Mouse (Mus musculus) kidney, postnatal 0 days (tissue): ENCODE measurements around the gene Pde4d. TPM values are rescaled to one million over a fixed set of nuclear protein-coding genes. Genes with fewer than 3 reads are reported as not detected.

Source experiments
- ATAC-seq: fragments of 200-750 bp; cut with Nextera tagmentation; replicated peaks from 2 replicates; pipeline ENCODE4 v1.8.0; 2017; ENCODE audit warnings: low read depth, moderate number of reproducible peaks, moderate TSS enrichment, moderate library complexity; ENCODE audit not compliant: low FRiP score
- DNase-seq: peaks from one replicate; pipeline ENCODE4 v3.0.0-alpha.2; 2016; ENCODE audit warnings: low spot score
- H3K27ac ChIP-seq: fragments of 300-500 bp; sonication (generic); 2 replicates; pipeline ENCODE4 v1.5.1; 2014; ENCODE audit warnings: mild to moderate bottlenecking
- H3K27me3 ChIP-seq: fragments of 300-500 bp; sonication (generic); 2 replicates; pipeline ENCODE4 v1.6.1; 2014; ENCODE audit warnings: low read length, mixed read lengths; ENCODE audit not compliant: insufficient read depth
- H3K36me3 ChIP-seq: fragments of 300-500 bp; sonication (generic); 2 replicates; pipeline ENCODE4 v1.6.1; 2014; ENCODE audit warnings: low read length, mixed read lengths; ENCODE audit not compliant: insufficient read depth
- H3K4me1 ChIP-seq: fragments of 300-500 bp; sonication (generic); replicated peaks from 2 replicates; pipeline ENCODE4 v1.6.1; 2014; ENCODE audit warnings: antibody characterized with exemption, low read length, mixed read lengths; ENCODE audit not compliant: insufficient read depth
- H3K4me2 ChIP-seq: fragments of 300-500 bp; sonication (generic); 2 replicates; pipeline ENCODE4 v1.6.1; 2014; ENCODE audit warnings: mild to moderate bottlenecking, low read length, moderate library complexity, mixed read lengths
- H3K4me3 ChIP-seq: fragments of 300-500 bp; sonication (generic); replicated peaks from 2 replicates; pipeline ENCODE4 v1.5.1; 2014; ENCODE audit warnings: low read depth, low read length
- H3K9ac ChIP-seq: fragments of 300-500 bp; sonication (generic); 2 replicates; pipeline ENCODE4 v1.6.1; 2014; ENCODE audit warnings: low read depth, low read length
- H3K9me3 ChIP-seq: fragments of 300-500 bp; sonication (generic); replicated peaks from 2 replicates; pipeline ENCODE4 v1.6.1; 2016; ENCODE audit warnings: low read length, inconsistent platforms, mixed read lengths
- CTCF ChIP-seq: IDR thresholded peaks from 2 replicates; pipeline ENCODE4 v1.5.1; 2016; ENCODE audit warnings: antibody characterized with exemption, low read depth, mild to moderate bottlenecking, moderate library complexity
- WGBS: fragments of 180-500 bp; shearing (Covaris S2); extraction: QIAGEN DNeasy Blood & Tissue Kit; methylation state at CpG from one replicate; pipeline ENCODE4 v1.1.7; 2014; 5-methylcytosine and 5-hydroxymethylcytosine counted together
- polyA plus RNA-seq: library from polyadenylated mRNA; unstranded; fragments of >200 nt; fragmentation: Nextera tagmentation; extraction: Ambion mirVana; gene quantifications from 2 replicates; pipeline ENCODE4 v1.2.1, GENCODE M21; 2015

Gene Pde4d
- polyA plus RNA-seq, 1 experiment from 2014 or later: 7.1 TPM

DNA sequence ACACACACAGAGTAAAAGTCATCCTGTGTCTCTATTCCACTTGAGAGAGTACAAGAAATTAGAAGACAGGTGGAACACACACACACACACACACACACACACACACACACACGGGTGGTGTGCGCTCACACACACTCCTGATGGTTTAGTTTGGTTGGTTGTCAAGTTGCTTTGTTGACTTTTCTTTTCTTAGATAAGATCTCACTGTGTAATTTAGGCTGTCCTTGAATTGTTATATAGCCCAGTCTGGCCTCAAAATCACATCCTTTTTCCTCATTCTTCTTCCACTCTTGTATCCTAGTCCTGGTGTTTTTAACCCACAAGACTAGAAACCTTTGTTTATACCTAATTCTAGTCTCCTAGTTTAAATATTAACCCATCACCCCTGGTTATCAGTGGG is 1244.0 kb downstream of the Pde4d start:
- Histone ChIP-seq H3K9ac (no peak overlapping the region), H3K27ac (no peak overlapping the region)
- no peak for ATAC-seq

DNA sequence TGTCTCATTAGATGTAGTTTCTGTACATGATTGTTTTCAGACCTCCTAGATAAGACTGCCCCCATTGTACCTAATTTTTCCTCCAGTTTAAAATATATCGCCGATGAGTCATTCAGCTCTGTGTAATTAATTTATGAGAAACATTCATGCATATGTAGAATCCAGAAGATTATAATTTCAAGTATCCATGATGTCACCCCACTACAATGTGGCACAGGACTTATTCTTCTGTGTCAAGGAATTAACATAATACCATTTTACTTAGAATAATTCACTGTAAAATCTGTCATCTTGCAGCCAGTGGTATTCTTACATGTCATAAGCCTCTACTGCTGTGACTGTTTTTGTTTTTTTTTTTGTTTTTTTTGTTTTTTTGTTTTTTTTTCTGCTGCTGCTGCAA is 1244.5 kb downstream of the Pde4d start:
- WGBS: 89% methylated on average over 2 of the region's 2 CpGs
- Histone ChIP-seq H3K4me3 (no peak overlapping the region), H3K27ac (no peak overlapping the region), H3K36me3 (no peaks in the 10 kb centered on the region), H3K4me1 (no peaks in the 10 kb centered on the region), H3K9me3 (no peaks in the 10 kb centered on the region), H3K4me2 (no peak overlapping the region), H3K9ac (no peak overlapping the region), H3K27me3 (no peaks in the 10 kb centered on the region)
- DNase-seq: no peak
- ATAC-seq: no peak
- no peak for TF ChIP-seq CTCF

More for the DNA sequence above, 1244.0 kb downstream of the Pde4d start:
- H3K4me3 ChIP-seq: no peak overlapping the region
- H3K27me3 ChIP-seq: no peaks in the 10 kb centered on the region
- no peaks in the 10 kb centered on the region for H3K9me3 ChIP-seq
- no peaks in the 10 kb centered on the region for H3K36me3 ChIP-seq
- no peak for DNase-seq
- 28% methylated on average over 2 of the region's 2 CpGs for WGBS
- TF ChIP-seq CTCF: no peak
- H3K4me1 ChIP-seq: no peaks in the 10 kb centered on the region
- H3K4me2 ChIP-seq: no peak overlapping the region

DNA sequence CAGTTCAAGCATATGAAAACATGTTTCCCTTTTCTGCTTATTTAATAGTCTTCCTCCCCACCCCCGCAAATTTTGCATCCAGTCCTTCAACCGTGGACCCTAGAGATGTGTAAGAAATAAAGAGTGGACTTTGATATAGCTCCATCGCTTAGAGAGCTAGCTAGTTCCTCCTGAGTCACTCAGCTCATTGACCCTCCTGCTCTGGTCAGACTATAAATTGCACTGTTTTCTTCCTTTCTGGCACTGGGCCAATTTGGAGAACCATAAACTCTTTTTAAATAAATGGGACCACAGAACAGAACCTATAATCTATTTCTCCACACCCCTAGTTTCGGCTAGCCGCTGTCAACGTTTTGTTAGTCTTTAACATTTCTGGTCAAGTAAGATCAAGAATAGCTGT is 1245.3 kb downstream of the Pde4d start:
- Histone ChIP-seq H3K9me3 (no peaks in the 10 kb centered on the region), H3K4me2 (no peak overlapping the region), H3K36me3 (no peaks in the 10 kb centered on the region), H3K27ac (no peak overlapping the region), H3K4me1 (no peaks in the 10 kb centered on the region), H3K9ac (no peak overlapping the region), H3K27me3 (no peaks in the 10 kb centered on the region), H3K4me3 (no peak overlapping the region)
- 51% methylated on average over 6 of the region's 6 CpGs for WGBS
- peak; percentile 49 for DNase-seq
- TF ChIP-seq CTCF: no peak
- ATAC-seq: 0 out of 2 replicates have a peak, but pooled peaks have one; percentile 54

DNA sequence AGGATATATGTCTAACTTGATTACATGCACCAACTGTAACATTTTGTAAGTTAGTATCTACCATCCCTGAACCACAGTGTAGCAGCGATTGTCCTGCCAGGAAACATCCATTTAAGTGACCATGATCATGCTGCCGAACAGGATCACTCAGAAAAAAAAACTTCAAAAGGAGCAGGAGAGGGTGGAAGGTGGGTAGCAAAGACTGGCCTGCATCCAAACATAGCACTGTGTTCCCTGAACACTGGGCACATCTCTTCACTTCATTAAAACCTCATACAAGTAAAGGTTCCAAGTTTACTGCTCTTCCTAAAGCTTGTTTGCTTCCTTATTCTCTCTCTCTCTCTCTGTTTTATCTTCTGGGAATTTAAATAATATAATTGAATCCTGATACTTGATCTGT is 1256.4 kb downstream of the Pde4d start:
- Histone ChIP-seq H3K4me3 (no peak overlapping the region), H3K27ac (no peak overlapping the region), H3K9me3 (no peaks in the 10 kb centered on the region), H3K36me3 (no peaks in the 10 kb centered on the region), H3K27me3 (no peaks in the 10 kb centered on the region), H3K4me1 (no peaks in the 10 kb centered on the region), H3K4me2 (no peak overlapping the region), H3K9ac (no peak overlapping the region)
- ATAC-seq (no peak), DNase-seq (no peak)
- 70% methylated on average over 2 of the region's 2 CpGs for WGBS
- no peak for TF ChIP-seq CTCF

DNA sequence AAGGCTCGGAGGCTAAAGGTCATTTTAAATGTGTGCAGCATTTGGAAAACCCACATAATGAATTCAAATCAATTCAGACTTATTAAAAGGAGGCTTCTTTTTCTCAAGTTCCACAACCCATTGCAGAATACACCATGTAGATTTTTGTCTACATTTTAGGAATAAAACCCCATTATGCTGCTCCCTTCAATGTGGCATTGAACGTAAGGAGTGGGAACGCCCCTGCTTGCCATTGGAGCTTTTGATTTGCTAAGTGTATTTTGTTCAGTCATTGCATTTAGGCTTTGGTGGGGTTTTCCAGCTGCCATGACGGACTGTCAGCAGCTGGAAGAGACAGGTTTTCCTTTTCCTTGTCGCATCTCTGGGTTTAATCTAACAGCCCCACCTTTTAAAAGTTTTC is 1256.8 kb downstream of the Pde4d start:
- no peak overlapping the region for H3K27ac ChIP-seq
- no peak for TF ChIP-seq CTCF
- DNase-seq (no peak), ATAC-seq (no peak)
- H3K27me3 ChIP-seq: no peaks in the 10 kb centered on the region
- H3K4me1 ChIP-seq: no peaks in the 10 kb centered on the region
- 91% methylated on average over 5 of the region's 5 CpGs for WGBS
- H3K4me2 ChIP-seq: no peak overlapping the region
- H3K4me3 ChIP-seq: no peak overlapping the region
- no peak overlapping the region for H3K9ac ChIP-seq
- no peaks in the 10 kb centered on the region for H3K9me3 ChIP-seq
- no peaks in the 10 kb centered on the region for H3K36me3 ChIP-seq

DNA sequence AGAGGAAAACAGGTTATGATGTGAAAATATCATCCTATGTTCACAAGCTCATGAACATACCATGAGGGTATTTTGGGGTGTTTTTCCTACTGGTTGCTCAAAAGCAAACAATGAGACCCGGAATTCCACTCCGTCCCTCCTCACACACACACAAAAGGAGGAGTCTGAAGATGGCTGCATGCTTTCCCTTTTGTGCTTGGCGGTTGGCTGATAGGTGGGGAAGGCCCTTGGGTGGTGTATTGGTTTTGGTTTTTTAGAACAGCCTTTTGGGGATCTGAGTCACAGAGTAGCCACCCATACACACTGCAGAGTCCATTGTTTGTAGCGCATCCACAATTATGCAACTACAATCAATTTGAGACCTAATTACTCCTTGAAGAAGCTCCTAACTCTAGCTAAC is 1257.4 kb downstream of the Pde4d start:
- Histone ChIP-seq H3K4me3 (no peak overlapping the region), H3K27ac (no peak overlapping the region), H3K9ac (no peak overlapping the region), H3K27me3 (no peaks in the 10 kb centered on the region), H3K4me1 (no peaks in the 10 kb centered on the region), H3K4me2 (no peak overlapping the region), H3K9me3 (no peaks in the 10 kb centered on the region), H3K36me3 (no peaks in the 10 kb centered on the region)
- 92% methylated on average over 4 of the region's 4 CpGs for WGBS
- no peak for ATAC-seq
- no peak for TF ChIP-seq CTCF
- no peak for DNase-seq

DNA sequence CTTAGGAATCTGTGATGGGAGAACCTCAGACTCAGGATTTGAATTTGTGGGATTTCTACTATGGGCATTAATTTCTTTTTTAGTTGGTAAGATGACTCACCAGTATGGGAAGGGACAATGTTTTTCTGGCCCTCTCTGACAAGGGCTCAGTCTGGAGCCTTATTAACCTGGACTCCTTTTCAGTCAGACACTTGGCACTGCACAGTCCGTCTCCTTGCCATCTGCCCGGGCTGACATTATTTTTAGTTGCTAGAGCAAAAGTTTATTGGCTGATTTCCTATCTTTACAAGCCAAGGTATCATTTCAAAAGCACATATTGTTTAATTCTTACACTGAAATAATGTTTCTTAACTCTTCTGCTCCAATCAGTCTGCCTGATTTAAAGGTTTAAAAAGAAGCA is 1258.6 kb downstream of the Pde4d start:
- H3K9ac ChIP-seq: no peak overlapping the region
- no peaks in the 10 kb centered on the region for H3K4me1 ChIP-seq
- no peak overlapping the region for H3K4me3 ChIP-seq
- no peak overlapping the region for H3K4me2 ChIP-seq
- no peaks in the 10 kb centered on the region for H3K27me3 ChIP-seq
- H3K36me3 ChIP-seq: no peaks in the 10 kb centered on the region
- no peak for TF ChIP-seq CTCF
- H3K9me3 ChIP-seq: no peaks in the 10 kb centered on the region
- ATAC-seq (no peak), DNase-seq (no peak)
- 70% methylated on average over 2 of the region's 2 CpGs for WGBS
- H3K27ac ChIP-seq: no peak overlapping the region
